Mouse (Mus musculus) layer of hippocampus, postnatal 36 days (tissue): Measurements from ENCODE around the gene Ccnl1. TPM values are rescaled to one million over a fixed set of nuclear protein-coding genes. Genes with fewer than 3 reads are reported as not detected.

Experiments used
- DNase-seq, 2 experiments: peaks; one replicate each; pipeline ENCODE4 v3.0.0; 2022
- total RNA-seq, 2 experiments: library from RNA; stranded (reverse); gene quantifications; 2 replicates each; pipeline ENCODE4 v1.2.3; 2021

Ccnl1 gene
- total RNA-seq, 2 experiments from 2014 or later, result 60.4 to 67.2 TPM

- DNase-seq, result no peak
Measured at GRCm38 (mm10) chr3:65958840-65959185, 764 bp upstream of the Ccnl1 start.

- DNase-seq, result peak; percentile 25 to 40
Measured at GRCm38 (mm10) chr3:65957271-65958101, 563 bp downstream of the Ccnl1 start.

- no peak for DNase-seq
Measured at GRCm38 (mm10) chr3:65954499-65955391, 3.3 kb downstream of the Ccnl1 start.

GRCm38 (mm10) chr3:65950831-65951365 is 7.2 kb downstream of the Ccnl1 start:
- no peak for DNase-seq

GRCm38 (mm10) chr3:65950304-65950703 is 7.7 kb downstream of the Ccnl1 start:
- DNase-seq, result no peak

GRCm38 (mm10) chr3:65945277-65945932 is 12.6 kb downstream of the Ccnl1 start:
- DNase-seq, result no peak

- DNase-seq, result no peak
Measured at GRCm38 (mm10) chr3:65944713-65945112, 13.3 kb downstream of the Ccnl1 start.

GRCm38 (mm10) chr3:65943453-65943852 is 14.6 kb downstream of the Ccnl1 start:
- no peak for DNase-seq

- no peak for DNase-seq
Measured at GRCm38 (mm10) chr3:65941052-65941451, 17.0 kb downstream of the Ccnl1 start.

GRCm38 (mm10) chr3:65938211-65938610 is 19.8 kb downstream of the Ccnl1 start:
- no peak for DNase-seq

- DNase-seq, result no peak
Measured at GRCm38 (mm10) chr3:65936384-65936783, 21.7 kb downstream of the Ccnl1 start.

- no peak for DNase-seq
Measured at GRCm38 (mm10) chr3:65935153-65935552, 22.9 kb downstream of the Ccnl1 start.

- no peak for DNase-seq
Measured at GRCm38 (mm10) chr3:65933726-65934125, 24.3 kb downstream of the Ccnl1 start.

GRCm38 (mm10) chr3:65931542-65931941 is 26.5 kb downstream of the Ccnl1 start:
- no peak for DNase-seq

- DNase-seq, result no peak
Measured at GRCm38 (mm10) chr3:65930636-65931035, 27.4 kb downstream of the Ccnl1 start.

- peak; percentile 39 to 52 for DNase-seq
Measured at GRCm38 (mm10) chr3:65929821-65930633, 28.0 kb downstream of the Ccnl1 start.

GRCm38 (mm10) chr3:65929304-65929783 is 28.7 kb downstream of the Ccnl1 start:
- peak; percentile 73 to 76 for DNase-seq

GRCm38 (mm10) chr3:65928614-65929272 is 29.3 kb downstream of the Ccnl1 start:
- DNase-seq, result no peak

GRCm38 (mm10) chr3:65927685-65928084 is 30.4 kb downstream of the Ccnl1 start:
- peak in 1 of 2 experiments; percentile 21 for DNase-seq

- no peak for DNase-seq
Measured at GRCm38 (mm10) chr3:65927101-65927501, 30.9 kb downstream of the Ccnl1 start.

GRCm38 (mm10) chr3:65926426-65926825 is 31.6 kb downstream of the Ccnl1 start:
- no peak for DNase-seq
